Mouse (Mus musculus) R1 (cell line): ENCODE results near the gene Mpp2.

Experiments used
- DNase-seq: peaks from one replicate; pipeline ENCODE4 v3.0.0-alpha.2; 2018; ENCODE audit warnings: low read depth, low spot score

The Mpp2 gene

GRCm38 (mm10) chr11:102072729-102073128, 15.6 kb downstream of the Mpp2 start:
- no peak for DNase-seq

DNA sequence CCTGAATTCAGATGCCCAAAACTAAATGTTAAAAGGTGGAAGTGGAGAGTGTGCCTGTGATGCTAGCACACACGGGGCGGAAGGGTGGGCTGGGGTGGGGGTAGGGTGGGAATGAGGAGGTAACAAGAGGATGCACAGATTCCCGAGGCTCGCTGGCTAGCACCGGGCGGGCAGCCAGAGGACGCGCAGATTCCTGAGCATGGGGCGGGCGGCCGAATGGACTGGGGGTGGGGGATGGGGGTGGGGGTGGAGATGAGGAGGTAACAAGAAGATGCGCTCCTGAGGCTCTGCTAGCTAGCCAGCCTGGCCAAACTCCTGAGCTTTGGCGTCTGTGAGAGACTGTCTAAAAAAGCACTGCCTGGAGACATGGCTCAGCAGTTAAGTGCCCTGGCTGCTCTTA, 17.9 kb downstream of the Mpp2 start:
- DNase-seq = no peak

- DNase-seq = no peak
Observed at GRCm38 (mm10) chr11:102069633-102070032, 18.7 kb downstream of the Mpp2 start.

- DNase-seq = peak; percentile 65
Observed at GRCm38 (mm10) chr11:102068969-102069368, 19.3 kb downstream of the Mpp2 start.

GRCm38 (mm10) chr11:102063076-102063475, 25.2 kb downstream of the Mpp2 start:
- DNase-seq = no peak

GRCm38 (mm10) chr11:102061941-102062473, 26.3 kb downstream of the Mpp2 start:
- DNase-seq = no peak

DNA sequence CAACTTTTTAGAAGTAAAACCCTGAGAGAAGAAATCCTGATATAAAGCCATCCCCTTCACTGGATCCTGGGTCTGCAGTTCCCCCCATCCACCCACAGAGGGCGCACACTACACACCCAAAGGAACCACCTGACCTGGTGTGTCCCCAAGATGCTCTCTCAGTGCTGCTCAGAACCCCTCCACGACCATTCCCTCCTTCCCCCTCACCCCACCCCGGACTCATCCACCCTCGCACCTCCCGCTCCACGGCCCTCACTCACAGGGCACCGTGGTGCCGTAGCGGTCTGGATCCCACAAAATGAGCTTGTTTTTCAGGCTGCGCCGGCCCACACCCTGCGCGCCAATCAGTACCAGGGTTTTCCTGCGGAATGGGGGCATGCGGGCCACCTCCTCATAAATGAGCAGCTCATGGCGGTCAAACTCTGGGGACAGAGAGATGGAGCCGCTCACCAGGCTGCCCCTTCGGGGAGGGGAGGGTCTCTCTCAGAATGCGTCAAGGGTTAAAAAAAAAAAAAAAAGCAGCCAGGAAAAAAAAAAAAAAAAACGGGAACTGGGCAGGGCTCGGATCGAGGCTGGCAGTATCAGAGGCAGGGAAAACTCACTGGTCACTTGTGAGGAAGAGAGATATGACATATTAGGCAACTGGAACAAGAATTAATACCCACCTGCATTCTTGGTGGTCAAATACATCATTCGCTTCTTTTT, 26.9 kb downstream of the Mpp2 start:
- DNase-seq = peak; percentile 82

DNA sequence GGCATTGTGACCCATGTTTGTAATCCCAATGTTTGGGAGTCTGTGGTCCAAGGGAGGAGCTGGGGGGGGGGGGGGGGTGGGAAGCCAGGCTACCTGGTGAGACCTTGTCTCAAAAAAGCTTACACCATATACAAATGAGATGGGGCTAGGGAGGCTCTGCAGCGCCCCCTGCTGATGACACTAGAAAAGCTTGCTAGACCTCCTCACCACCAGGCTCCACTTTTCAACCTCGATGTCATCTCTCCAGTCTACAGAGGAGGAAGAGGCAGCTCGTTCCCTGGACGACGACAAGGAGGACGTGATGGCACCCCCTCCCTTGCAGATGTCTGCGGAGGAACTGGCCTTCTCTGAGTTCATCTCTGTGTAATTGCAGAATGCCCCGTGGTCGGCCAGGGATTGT, 34.5 kb downstream of the Mpp2 start:
- DNase-seq = peak; percentile 73

- no peak for DNase-seq
Observed at GRCm38 (mm10) chr11:102053183-102053582, 35.1 kb downstream of the Mpp2 start.

- DNase-seq = no peak
Observed at GRCm38 (mm10) chr11:102052697-102053096, 35.6 kb downstream of the Mpp2 start.

GRCm38 (mm10) chr11:102051954-102052353, 36.4 kb downstream of the Mpp2 start:
- no peak for DNase-seq

GRCm38 (mm10) chr11:102051541-102051940, 36.8 kb downstream of the Mpp2 start:
- DNase-seq = no peak

DNA sequence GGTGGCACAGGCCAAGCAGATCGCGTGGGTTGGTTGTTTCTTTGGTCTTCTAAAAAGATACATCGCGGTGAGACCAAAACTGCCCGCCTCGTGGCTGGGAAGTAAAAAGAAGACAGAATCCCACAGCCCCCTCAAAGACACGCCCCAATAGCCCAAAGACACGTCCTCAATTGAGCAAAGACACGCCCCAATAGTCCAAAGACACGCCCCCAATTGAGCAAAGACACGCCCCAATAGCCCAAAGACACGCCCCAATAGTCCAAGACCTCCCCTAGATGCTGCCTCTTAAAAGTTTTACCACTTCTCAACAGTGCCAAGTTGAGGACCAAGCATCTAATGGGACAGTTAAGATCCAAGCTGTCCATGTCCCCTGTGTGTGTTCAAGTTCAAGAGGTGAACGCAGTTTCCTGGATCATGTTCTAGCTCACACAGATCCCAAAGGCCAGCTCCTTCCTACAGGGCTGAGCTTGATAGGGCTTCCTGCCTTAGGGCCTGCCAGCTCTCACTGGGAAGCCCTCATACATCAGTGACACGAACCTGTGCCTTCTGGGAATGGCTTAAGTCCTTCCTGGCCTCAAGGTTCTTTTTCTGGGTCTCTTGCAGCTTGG, 38.3 kb downstream of the Mpp2 start:
- peak; percentile 84 for DNase-seq

DNA sequence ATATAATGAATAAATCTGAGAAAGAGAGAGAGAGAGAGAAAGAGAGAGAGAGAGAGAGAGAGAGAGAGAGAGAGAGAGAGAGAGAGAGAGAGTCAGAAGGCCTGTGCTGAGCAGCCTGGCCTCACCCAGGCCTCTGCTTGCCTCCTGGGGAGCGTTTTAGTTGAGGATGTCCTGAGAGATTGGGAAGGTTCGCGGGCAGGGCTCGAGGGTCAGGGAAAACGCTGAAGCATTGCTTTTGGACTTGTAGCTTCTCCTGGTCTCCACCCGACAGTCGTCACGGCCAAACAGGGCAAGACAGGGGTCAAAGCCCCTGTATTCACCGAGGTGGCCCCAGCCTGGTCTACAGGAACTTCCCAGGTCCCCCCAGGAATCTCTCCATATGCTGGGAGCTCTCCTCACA, 41.7 kb downstream of the Mpp2 start:
- no peak for DNase-seq

DNA sequence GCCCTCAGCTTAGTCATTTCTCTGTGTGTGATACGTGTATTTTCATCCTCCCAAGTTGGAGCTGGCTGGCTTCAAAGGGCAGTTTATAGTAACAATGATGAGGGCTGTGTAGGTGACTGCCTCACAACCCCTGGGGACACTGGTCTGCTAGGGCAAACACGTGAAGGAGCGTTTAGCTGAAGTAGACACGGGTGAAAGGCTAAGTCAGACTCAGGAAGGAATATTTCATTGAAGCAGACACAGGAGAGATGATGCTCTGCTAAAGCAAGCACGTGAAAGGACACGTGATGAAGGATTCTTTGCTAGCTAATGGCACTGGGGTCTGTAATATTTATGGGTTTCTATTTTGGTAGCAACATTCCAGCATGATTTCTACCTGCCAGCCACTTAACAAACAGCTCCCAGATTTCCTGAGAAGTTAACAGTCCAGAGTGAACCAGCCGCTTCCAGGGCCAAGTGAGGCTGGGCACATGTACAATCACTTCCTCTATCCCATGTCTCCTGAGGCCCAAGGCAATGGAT, 43.6 kb downstream of the Mpp2 start:
- no peak for DNase-seq

- no peak for DNase-seq
Observed at GRCm38 (mm10) chr11:102043381-102043780, 44.9 kb downstream of the Mpp2 start.

- no peak for DNase-seq
Observed at GRCm38 (mm10) chr11:102042971-102043370, 45.3 kb downstream of the Mpp2 start.

DNA sequence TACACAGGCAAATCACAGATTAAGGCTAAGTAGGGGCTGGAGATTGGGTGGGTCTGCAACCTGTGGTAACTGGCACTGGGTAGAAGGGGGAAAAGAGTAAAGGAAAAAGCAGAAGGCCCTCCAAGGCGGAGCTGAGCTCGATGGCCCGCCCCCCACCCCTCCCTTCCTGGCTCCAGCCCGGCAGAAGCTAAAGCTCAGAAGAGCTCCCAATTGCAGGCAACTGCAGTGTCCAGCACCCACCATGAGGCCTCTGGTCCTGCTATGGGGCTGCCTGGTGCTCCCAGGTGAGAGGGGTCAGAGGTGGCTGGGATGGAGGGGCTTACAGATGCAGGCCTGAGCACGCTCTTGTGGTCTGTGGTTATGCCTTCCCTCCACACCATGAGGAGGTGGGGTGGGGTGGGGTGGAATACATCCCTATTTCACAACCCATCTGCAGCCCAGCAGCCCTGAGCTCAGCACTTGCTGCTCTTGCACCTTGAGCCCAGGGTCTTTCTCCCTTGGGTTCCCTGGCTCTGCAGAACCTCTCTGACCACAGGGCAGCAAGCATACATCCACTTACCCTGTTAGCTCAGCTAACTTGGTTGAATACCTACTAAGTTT, 46.9 kb downstream of the Mpp2 start, which contains the start of gene Cd300lg:
Gene Cd300lg (plus strand): TSS at position 160 of the 600 bp plus-strand sequence.
- DNase-seq = no peak

DNA sequence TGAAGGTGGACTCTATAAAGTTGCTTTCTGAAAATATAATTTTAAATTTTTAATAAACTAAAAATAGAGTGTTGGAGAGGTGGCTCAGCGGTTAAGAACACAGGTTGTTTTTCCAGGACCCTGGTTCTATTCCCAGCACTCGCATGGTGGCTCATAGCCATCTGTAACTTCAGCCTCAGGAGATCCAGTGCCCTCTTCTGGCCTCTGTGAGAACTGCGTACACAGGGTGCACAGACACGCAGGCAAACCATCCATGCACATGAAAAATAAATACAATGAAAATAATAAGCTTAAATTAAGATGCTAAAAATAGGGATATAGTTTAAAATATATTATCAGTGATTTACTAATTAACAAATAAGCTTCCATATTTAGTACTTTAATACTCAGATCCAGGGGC, 47.7 kb downstream of the Mpp2 start:
- DNase-seq = peak; percentile 77

DNA sequence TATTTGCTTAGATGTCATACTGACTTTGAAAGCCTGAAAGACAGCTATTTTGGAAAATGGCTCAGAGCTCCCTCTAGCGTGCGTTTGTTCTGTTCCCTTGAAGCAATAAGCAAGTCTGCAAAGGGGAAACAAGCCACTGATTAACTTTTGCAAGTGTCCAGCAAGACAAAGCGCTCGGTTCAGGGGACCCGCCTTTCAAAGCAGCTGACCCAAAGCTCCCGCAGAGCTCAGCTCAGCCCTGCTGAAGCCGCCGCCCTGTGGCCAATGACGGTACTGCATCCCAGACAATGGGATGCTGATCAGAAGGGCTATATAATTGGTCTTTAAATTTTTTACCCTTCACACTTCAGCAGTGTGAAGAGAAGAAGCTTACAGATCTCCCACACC, 48.2 kb downstream of the Mpp2 start:
- DNase-seq = peak; percentile 97

DNA sequence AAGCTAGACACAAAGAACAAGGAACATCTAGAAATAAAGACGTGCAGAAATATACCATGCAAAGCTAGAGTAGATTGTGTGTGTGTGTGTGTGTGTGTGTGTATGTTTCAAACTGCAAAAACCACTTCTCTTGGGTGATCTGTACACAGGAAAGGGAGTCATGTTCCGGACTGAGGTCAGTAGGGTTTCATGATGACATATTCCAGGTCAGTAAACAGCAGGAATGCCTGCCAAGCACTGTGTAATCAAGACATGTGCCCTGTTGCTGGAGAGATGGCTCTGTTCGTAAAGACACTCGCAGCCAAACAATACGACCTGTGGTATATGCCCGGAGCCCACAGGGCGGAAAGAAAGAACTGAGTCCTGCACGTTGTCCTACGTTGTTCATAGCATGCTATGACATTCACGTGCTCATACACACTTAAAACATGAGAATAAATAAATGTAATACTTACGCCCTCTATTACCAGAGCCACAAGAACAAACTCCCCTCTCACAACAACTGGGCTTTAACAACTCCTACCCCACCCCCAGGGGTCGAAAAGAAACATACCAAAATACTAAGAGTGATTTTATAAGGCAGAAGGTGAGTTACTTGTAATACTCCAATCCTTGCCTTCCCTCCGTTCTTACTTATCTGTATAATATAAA, 48.7 kb downstream of the Mpp2 start:
- no peak for DNase-seq

DNA sequence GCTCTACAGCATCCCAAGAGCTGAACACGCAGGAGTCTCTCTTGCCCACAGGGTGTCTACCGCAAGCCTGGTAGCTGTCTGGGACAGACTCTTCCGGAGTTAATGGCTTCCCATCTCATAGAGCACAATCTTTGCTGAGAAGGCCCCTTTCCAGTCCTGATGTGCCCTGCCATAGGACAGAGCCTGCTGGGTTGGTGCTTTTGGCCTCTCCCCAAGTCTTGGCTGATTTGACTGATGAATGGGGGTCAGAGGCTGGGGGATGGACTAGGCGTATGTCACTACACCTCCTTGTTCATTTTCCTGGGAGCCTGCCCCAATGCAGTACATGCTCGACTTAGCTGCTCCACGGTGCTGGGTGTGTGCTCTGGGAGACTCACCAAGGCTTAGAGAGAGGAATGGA, 50.5 kb downstream of the Mpp2 start:
- DNase-seq = no peak
